Mouse (Mus musculus) hindbrain, embryonic 13.5 days (tissue): ENCODE measurements around the gene Cacul1. TPM values are rescaled to one million over a fixed set of nuclear protein-coding genes. Genes with fewer than 3 reads are reported as not detected.

Experiments
- microRNA-seq: library from miRNA; unstranded; fragments of <30 nt; microRNA quantifications from one replicate; pipeline ENCODE4, GENCODE M21; 2016
- polyA plus RNA-seq: library from polyadenylated mRNA; unstranded; fragments of >200 nt; fragmentation: Nextera tagmentation; extraction: Ambion mirVana; gene quantifications from 2 replicates; pipeline ENCODE4 v1.2.1, GENCODE M21; 2015

Cacul1 gene
- polyA plus RNA-seq, 1 experiment from 2014 or later: 23.0 TPM

Small RNA genes within 50 kb of the gene (microRNA-seq; reads per million reads assigned to microRNA genes)
- gene Gm25238: not detected

Other genes with a start within 250 kb of the Cacul1 start
- 0.12 and 0.17 TPM in 2 replicates for gene Prlhr, start 112.7 kb downstream of the Cacul1 start, polyA plus RNA-seq
- gene Nanos1, start 175.0 kb upstream of the Cacul1 start, polyA plus RNA-seq: 13.5 and 14.0 TPM in 2 replicates
- 112 and 121 TPM in 2 replicates for gene Eif3a, start 209.6 kb upstream of the Cacul1 start, polyA plus RNA-seq
- 39.7 and 43.6 TPM in 2 replicates for gene Fam45a, start 230.6 kb upstream of the Cacul1 start, polyA plus RNA-seq